Mouse (Mus musculus): ENCODE results near the gene Asf1a. TPM values are rescaled to one million over a fixed set of nuclear protein-coding genes. Genes with fewer than 3 reads are reported as not detected.
"Not testable (repeated sequence)": the region's sequence is repeated elsewhere in the genome, so short reads cannot be mapped to it uniquely, and the experiment has no call there.

Gene Asf1a
- polyA plus RNA-seq, 1 experiment from 2014 or later, result 83.2 TPM

DNA sequence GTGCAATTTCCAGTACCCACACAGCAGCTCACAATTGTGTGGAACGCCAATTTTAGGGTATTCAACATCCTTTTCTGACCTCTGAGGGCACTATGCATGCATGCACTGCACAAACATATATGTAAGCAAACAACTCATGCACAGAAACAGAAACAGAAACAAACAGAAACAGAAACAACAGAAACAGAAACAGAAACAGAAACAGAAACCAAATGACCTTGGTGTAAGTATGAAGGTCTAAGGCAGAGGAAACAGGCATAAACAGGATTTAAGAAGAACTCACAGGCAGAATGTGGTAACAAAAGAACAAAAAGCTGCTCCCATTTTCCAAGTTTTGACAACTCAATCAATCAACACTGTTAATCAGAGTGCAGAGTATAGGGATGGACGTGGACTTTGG is 54.1 kb downstream of the Asf1a start:
- Histone ChIP-seq H3K4me1 (no peaks in the 10 kb centered on the region), H3K9me3 (replicated peaks) (no peaks in the 10 kb centered on the region), H3K4me3 (replicated peaks) (no peak overlapping the region), H3K27me3 (no peaks in the 10 kb centered on the region), H3K4me2 (replicated peaks) (no peak overlapping the region), H3K9ac (no peak overlapping the region), H3K27ac (replicated peaks) (no peak overlapping the region), H3K36me3 (no peaks in the 10 kb centered on the region)
- WGBS, result 84% methylated on average over 2 of the region's 2 CpGs
- no peak for ATAC-seq (ENCODE audit: insufficient number of reproducible peaks, low FRiP score, low TSS enrichment, low read depth)

DNA sequence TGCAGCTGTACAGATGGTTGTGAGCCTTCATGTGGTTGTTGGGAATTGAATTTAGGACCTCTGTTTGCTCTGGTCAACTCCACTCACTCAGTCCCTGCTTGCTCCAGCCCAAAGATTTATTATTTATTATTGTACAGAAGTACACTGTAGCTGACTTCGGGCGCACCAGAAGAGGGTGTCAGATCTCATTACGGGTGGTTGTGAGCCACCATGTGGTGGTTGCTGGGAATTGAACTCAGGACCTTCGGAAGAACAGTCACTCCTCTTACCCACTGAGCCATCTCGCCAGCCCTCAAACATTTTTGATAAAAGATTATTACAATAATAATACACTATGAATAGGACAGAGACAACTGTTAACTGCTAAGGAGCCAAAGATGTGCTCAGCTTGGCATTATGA is 57.7 kb downstream of the Asf1a start:
- H3K4me1 ChIP-seq; H3K4me3 ChIP-seq (replicated peaks); H3K9me3 ChIP-seq (replicated peaks); H3K9ac ChIP-seq; H3K27ac ChIP-seq (replicated peaks); ATAC-seq (ENCODE audit: insufficient number of reproducible peaks, low FRiP score, low TSS enrichment, low read depth); H3K27me3 ChIP-seq; H3K36me3 ChIP-seq; H3K4me2 ChIP-seq (replicated peaks): not testable (repeated sequence)
- 77% methylated on average over 5 of the region's 5 CpGs for WGBS

Other genes starting within 250 kb of the Asf1a start
- 3.9 and 6.1 TPM in 2 replicates for gene Cep85l, start 216.8 kb upstream of the Asf1a start, polyA plus RNA-seq (2015; fragmentation: Nextera tagmentation; extraction: Ambion mirVana)
- gene Mcm9, start 33.7 kb downstream of the Asf1a start, polyA plus RNA-seq (2015; fragmentation: Nextera tagmentation; extraction: Ambion mirVana), result 9.4 and 10.9 TPM in 2 replicates
- gene Fam184a, start 154.4 kb downstream of the Asf1a start, polyA plus RNA-seq (2015; fragmentation: Nextera tagmentation; extraction: Ambion mirVana), result 5.3 and 5.5 TPM in 2 replicates